Mouse (Mus musculus) mature B cell (primary cell): Measurements from ENCODE around the gene Slco3a1.

Experiments
- in situ Hi-C: fragments of 300-500 bp; cut with MboI; formaldehyde crosslinking; loops from 2 replicates; pipeline ENCODE4 v1.14.3; 2019

Slco3a1 gene

DNA sequence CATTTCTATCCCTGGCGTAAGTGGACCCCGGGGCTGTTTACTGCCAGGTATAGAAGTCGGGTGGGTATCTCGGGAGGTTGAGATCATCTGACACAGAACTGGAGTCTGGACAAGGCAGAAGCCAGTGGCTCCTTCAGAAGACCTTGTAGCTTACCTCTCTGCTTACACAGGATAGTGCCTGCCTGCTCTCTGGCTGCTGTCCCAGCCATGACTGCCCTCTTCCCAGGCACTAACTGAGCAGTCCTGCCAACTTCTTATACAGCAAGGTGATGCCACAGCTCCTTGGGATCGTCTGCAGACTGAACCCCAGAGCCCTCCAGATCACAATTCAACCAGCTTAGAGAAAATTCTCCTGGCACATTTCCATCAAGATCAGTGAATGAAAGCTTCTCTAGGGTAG, 26.4 kb downstream of the Slco3a1 start:
- in situ Hi-C loops = no loop called here

DNA sequence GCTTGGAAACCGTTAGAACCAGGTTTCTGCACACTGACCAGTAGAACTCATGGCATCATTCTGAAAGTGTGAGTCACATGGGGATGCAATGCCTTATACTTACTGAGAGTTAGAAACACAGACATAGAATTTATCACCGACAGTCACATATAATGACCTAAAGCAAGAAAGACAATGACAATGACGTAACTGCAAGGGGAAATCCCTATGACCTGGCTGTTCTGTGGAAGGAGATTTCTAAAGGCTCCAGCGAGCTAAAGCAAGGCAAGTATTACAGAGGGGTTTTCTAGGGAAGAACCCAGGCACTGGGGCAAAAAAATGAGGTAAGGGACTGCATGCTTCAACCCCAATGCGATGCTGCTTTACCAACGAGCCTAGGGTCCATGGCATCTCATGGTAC, 26.9 kb downstream of the Slco3a1 start:
- in situ Hi-C loops = no loop called here

DNA sequence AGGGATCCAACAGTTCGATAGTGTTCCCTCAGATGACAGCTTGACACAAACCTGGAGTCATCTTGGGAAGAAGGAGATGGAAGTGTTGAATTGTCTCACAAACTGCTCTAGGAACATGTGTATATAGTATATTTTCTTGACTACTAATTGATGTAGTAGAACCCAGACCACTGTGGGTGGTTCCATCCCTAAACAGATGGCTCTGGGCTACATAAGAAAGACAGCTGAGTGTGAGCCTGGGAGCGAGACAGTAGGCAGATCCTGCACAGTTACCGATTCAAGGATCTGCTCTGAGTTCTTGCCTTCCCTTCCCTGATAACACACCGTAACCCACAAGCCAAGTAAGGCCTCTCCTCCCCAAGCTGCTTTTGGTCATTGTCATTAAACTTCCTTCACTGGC, 28.6 kb downstream of the Slco3a1 start:
- in situ Hi-C loops = no loop called here

DNA sequence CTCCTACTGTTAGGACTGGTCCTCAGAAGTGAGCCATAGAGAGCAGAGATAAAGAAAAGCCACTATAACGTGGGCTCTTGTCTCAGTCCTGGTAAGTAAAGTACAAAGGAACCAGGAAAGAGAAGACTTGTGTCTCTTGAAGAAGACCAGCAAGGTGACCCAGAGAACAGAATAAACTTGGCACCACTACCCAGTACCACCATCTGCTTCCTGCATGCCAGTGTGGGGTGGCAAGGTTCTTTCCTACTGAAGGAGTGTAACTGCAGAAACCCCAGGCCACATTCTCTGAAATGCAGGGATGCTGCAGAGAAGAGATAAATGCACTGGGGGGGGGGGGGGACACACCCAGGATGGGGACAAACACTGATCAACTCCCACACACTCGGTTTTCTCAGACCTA, 29.0 kb downstream of the Slco3a1 start:
- in situ Hi-C loops = no loop called here

DNA sequence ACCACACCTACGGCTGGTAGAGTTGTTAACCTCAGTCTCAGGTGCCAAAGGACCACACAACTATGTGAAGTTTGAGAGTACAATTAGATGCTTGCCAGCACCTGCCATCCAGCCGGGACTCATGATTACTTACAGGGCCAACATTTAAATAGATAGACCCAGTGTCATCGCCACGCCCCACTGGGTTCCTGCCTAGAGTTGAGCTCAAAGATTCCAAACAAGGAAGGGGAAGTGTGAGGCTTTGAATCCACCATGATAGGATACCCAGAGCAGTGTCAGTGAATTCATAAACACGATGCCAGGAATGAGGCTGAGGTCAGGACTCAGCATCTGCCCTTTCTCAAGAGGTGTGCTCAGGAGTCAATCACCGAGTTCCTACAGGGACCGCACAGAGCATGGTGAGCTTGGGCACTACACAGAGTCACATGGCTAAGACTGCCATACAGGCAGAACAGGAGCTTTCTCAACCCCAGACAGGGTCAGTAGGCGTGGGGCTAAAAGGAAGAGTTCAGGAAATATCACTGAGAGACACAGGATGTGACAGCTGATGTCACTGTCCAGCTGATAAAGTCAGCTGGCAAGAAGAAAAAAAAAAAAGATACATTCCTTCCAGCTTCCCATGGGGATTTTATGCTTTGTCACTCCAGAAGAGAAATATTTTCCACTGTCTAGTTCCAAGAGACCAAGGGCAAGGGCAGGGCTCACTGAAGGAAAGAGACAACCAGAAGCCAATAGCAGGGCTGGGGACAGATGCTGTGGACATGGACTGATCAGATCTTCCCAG, 30.2 kb downstream of the Slco3a1 start:
- in situ Hi-C loops = no loop called here

- in situ Hi-C loops = no loop called here
Observed at GRCm38 (mm10) chr7:74523086-74523485, 31.5 kb downstream of the Slco3a1 start.

- in situ Hi-C loops = no loop called here
Observed at GRCm38 (mm10) chr7:74522260-74522659, 32.3 kb downstream of the Slco3a1 start.

- in situ Hi-C loops = no loop called here
Observed at GRCm38 (mm10) chr7:74519386-74519785, 35.2 kb downstream of the Slco3a1 start.

DNA sequence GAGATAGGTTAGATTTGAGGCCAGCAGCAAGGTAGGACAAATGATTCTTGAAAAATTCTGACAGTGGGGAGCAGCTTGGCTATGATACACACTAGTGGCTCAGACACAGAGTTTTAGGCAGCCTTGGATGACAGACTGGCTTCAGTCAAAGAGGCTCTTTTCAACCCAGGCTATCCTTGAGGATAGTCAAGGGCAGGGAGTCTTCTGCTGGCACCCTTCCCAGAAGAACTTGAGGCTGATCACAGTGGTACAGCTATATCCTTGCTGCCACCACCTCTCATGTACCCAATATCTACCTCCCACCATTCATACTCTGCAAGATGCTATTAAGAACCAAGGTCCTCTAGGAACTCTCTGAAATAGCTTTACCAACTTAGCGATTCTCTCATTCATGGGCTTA, 35.8 kb downstream of the Slco3a1 start:
- in situ Hi-C loops = no loop called here

GRCm38 (mm10) chr7:74518255-74518654, 36.3 kb downstream of the Slco3a1 start:
- in situ Hi-C loops = no loop called here

DNA sequence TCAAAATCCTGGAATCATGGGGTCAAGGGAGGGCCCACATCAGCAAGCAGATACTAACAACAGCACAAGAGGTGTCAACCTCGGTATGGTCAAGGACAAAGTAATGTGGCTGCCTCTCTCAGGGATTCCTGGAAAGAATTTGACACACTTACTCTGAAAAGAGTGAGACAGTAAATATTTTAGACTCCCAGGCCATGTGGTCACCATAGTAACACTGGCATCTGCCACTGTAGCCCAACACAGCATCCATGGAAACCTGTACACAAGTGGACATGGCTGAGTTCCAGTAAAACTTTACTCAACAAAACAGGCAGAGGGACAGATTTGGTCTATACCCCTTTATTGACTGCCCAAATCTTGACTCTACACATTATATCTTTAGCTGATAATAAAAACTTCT, 43.9 kb downstream of the Slco3a1 start:
- in situ Hi-C loops = no loop called here

- in situ Hi-C loops = no loop called here
Observed at GRCm38 (mm10) chr7:74508205-74508604, 46.4 kb downstream of the Slco3a1 start.

- in situ Hi-C loops = no loop called here
Observed at GRCm38 (mm10) chr7:74506856-74507255, 47.7 kb downstream of the Slco3a1 start.

- in situ Hi-C loops = no loop called here
Observed at GRCm38 (mm10) chr7:74505635-74506034, 48.9 kb downstream of the Slco3a1 start.

DNA sequence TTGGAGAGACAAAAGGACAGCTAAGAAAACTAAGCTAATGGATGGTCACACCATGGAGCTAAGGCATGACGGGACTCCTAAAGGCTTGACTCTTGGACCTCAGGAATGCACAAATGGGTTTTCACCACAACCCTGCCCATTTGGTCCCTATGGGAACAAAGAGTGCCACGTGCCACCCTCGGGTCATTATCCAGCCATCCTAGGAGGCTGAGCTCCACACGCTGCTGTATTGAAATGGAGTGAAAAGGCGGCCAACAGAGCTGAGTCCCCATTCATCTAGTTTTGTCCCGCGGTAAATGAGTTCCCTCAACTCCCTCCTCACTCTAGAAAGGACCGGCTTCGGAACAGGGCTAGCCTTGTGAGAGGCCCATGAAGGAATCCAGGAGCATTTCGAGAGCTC, 53.4 kb downstream of the Slco3a1 start:
- in situ Hi-C loops = no loop called here

DNA sequence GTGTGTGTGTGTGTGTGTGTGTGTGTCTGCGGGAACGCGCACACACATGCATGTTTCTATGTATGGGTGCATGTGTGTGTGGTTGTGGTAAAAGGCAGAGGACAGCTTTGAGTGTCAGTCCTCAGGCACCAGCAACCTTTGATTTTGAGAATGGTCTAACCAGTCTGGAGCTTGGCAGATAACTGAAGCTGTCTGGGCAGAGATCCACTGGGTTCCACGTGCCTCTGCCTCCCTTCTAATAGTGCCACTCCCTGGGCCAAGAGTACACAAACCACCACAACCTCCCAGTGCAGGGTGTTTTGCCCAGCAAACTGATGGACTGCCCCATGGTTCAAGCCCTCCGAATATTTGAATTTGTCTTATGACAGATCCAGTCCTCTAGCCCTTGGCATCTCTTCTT, 55.1 kb downstream of the Slco3a1 start:
- in situ Hi-C loops = no loop called here

DNA sequence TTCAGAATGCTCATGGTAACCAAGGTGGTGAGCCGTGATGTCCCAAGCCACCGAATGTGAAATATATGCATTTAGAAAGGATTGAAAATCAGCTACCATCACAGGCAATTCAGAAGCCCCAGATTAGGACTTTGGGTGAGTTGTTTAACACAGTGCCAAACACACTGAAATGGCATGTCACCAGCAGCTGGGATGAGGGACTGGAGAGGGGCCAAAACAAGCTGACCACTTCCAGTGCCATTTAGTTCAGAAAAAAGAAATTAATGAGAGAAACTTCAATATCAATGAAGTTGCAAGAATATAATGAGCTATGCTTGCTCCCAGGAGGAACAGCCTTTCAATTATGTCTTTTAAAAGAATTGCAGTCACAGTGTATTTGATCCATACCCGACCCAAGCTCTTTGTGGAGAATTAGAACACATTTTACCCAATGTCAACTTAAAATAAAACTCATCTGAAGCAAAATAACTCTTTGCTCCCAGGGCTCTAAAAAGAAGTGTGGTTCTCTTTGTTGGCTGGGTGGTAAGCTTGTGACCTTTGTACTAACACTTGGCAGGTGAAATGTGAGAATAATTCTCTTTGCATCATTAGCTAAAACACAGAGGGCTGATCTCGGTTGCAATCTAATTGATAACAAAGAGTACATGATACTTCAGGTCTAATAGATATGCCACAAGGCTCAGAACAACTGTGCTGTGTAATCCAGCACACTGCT, 56.2 kb downstream of the Slco3a1 start:
- in situ Hi-C loops = no loop called here

DNA sequence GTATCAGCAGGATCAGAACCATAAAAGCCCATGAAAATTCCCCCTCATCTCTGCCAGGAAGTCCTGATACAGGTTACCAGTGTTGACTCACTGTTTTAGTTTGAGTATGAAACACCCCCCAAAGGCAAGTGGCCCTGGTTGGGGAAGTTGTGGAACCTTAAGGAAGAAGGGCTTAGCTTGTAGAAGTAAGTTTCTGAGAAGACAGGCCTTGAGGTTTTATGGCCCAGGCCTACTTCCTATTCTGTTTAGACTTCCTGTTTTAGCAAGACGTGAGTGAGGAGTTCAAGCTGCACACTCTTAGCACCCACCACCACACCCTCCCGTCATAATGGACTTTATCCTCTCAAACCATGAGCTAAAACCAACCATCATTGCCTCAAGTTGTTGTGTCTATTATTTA, 57.4 kb downstream of the Slco3a1 start:
- in situ Hi-C loops = no loop called here

DNA sequence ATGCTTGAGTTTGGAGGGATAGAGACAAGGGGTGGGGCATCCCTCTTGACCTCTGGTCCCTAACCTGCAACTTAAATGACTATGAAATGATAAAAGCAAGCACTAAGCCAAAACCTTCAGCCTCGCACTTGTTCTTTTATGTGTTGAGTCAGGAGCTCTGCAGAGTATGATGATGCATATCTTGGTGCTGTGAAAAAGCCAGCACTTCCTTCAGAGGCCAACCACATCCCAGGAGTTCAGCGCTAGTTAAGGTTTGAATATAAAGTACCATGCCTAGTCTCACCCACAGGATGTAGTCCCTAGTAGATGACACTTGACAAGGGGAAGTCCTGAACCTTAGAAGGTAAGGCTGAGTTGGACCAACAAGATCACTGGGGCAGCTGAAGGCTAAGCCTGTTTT, 59.1 kb downstream of the Slco3a1 start:
- in situ Hi-C loops = no loop called here

DNA sequence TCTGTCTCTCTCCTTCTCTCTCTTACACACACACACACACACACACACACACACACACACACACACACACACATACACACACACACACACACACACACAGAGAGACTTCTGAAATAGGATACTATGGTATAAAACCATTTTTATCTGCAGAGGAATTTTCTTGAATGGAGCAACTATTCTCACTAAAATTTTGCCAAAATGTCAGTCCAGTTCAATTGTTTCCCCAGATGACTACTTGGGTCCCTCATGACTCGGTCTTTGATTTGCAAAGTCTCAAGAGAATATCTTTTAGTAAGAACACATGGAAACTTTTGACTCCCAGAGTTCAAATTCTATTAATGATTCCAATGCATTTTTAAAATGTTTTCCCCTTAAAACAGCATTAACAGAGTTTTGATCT, 60.8 kb downstream of the Slco3a1 start:
- in situ Hi-C loops = no loop called here

DNA sequence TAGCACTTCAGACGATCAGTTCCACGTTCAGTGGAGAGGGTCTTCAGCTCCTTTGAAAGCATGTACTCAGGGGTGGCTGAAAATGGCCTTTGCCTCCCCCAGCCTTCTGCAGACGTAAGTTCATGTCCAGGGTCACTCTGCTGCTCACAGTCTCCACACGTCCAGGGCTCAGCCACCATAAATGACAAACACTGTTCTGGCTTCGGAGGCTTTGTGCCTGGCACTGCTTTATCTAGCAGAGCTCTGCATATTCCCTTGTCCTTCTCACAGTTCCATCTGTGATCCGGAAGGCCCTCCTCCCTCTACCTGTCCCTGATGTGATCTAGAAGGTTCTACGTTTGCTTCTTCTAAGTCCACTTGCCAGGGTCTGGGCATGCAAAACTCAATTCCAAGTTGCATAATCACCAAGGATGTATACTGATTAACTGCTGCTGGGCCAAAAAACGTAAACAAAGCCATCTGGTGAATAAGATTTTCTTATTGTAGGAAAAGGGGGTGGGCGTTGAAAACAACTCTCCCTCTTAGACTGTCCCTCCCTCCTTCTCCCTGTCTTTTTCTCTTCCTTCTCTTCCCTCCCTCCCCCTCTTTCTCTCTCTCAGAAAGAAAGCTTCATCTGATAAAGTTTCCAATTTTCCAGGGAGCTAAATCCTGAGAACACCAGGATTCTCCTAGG, 62.8 kb downstream of the Slco3a1 start:
- in situ Hi-C loops = no loop called here

DNA sequence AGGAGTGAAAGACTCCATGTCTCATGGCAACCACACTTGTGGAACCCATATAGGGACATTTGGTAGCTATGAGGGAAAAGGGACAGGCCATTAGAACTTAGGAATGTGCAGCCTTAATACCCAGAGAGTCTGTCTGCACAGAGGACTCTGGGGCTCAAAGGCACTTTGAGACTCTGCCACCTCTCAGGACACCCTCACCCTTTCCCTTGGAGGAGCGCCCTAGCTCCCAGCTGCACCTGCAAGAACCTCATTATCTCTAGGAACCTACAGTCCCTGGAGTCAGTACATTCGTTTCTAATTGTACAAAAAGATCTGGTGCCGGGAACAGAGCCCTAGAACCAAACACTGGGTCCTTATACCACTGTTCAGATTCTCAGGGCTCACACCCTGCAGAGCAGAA, 66.4 kb downstream of the Slco3a1 start:
- in situ Hi-C loops = no loop called here

DNA sequence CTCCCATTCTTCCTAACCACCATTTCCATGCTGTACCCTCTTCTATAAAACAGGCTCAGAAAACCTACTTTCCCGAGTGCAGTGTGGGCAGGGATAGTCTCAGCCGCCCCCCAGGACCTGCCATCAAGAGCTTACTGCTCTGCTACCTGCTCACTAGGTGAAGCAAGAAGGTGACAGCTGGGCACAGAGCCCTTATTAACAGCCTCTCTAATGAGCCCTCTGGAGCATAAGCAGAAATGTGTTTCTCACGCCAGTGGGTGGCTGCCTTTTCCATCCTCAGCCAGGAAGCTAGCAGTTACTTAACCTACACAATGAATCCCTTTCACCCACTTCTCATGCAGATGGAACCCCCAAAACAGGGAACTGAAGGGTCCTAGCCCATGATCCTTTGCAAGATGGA, 66.9 kb downstream of the Slco3a1 start:
- in situ Hi-C loops = no loop called here
